ENCODE assay signal across 17 mouse cellular contexts in genomic region chr2:139277571-139277970, GRCm38 (mm10).
A peak's percentile ranks its signal among the peaks of the same experiment; 100 is the strongest.
DNase-seq lines count a peak whose midpoint lies in the region; ATAC-seq lines count a peak whose summit lies in the region.
"Had no signal": no experiment of that assay in that cellular context is flagged by ENCODE, and none has a peak within 500 bp of the region (broad histone marks: within the 10 kb centered on the region; RNA-seq: fewer than 3 reads in every experiment).

No protein-coding gene starts in this region.

- H3K4me3 ChIP-seq in midbrain, embryonic 10.5 days, result no peak overlapping the region
- H3K4me3 ChIP-seq: embryonic facial prominence, embryonic 13.5 days; heart, embryonic 15.5 days; liver, embryonic 13.5 days; neural tube, embryonic 12.5 days had no signal

- no peaks in the 10 kb centered on the region for H3K36me3 ChIP-seq in midbrain, embryonic 10.5 days
- H3K36me3 ChIP-seq: embryonic facial prominence, embryonic 13.5 days; heart, embryonic 15.5 days; liver, embryonic 13.5 days; neural tube, embryonic 12.5 days had no signal

- H3K9me3 ChIP-seq in midbrain, embryonic 10.5 days (replicated peaks), result no peaks in the 10 kb centered on the region
- H3K9me3 ChIP-seq: embryonic facial prominence, embryonic 13.5 days; heart, embryonic 15.5 days; liver, embryonic 13.5 days; neural tube, embryonic 12.5 days had no signal

- peak; percentile 98 for ATAC-seq in cerebellum, adult (ENCODE audit: insufficient number of reproducible peaks, low FRiP score, low TSS enrichment)

- H3K27me3 ChIP-seq in midbrain, embryonic 10.5 days (ENCODE audit: low read depth, poor library complexity, severe bottlenecking), result no peaks in the 10 kb centered on the region
- H3K27me3 ChIP-seq: embryonic facial prominence, embryonic 13.5 days; heart, embryonic 15.5 days; liver, embryonic 13.5 days; neural tube, embryonic 12.5 days had no signal

- WGBS in midbrain, embryonic 10.5 days, result 90% methylated on average over 8 of the region's 8 CpGs

- DNase-seq in cerebellum, adult 18-20 months, result peak; percentile 86 to 94
- DNase-seq in layer of hippocampus, adult 18-20 months (ENCODE audit: low spot score in 2 of 2), result peak; percentile 81 to 89
- peak; percentile 38 for DNase-seq in left cerebral cortex, postnatal 4 days
- no peak for DNase-seq in embryo, embryonic 10 days (ENCODE audit: low spot score)
- no peak for DNase-seq in midbrain, embryonic 10.5 days (ENCODE audit: low spot score)
- DNase-seq in adrenal gland, postnatal 10 days, result no peak
- DNase-seq: adrenal gland, adult 2 months; kidney, adult 9 months; liver, embryonic 13.5 days; lung, postnatal 10 days; midbrain, embryonic 14.5 days; retina, postnatal 1 day had no signal

- no peaks in the 10 kb centered on the region for H3K4me1 ChIP-seq in midbrain, embryonic 10.5 days
- H3K4me1 ChIP-seq: embryonic facial prominence, embryonic 13.5 days; heart, embryonic 15.5 days; liver, embryonic 13.5 days; neural tube, embryonic 12.5 days had no signal

- no peak overlapping the region for H3K27ac ChIP-seq in midbrain, embryonic 10.5 days (replicated peaks)
- H3K27ac ChIP-seq: embryonic facial prominence, embryonic 13.5 days; heart, embryonic 15.5 days; hindbrain, embryonic 14.5 days; liver, embryonic 13.5 days; neural tube, embryonic 12.5 days had no signal

- intact Hi-C loops in left cerebral cortex, postnatal 4 days (cut with DNase I), result no loop called here

Comparison
In these comparisons a context has a peak if more than half of its experiments do, and no peak if none do; other contexts are left out.
1. DNase-seq: peak in cerebellum, adult 18-20 months (2 of 2), layer of hippocampus, adult 18-20 months (2 of 2) and left cerebral cortex, postnatal 4 days (single experiment); none in embryo, embryonic 10 days (single experiment), midbrain, embryonic 10.5 days (single experiment) and adrenal gland, postnatal 10 days (single experiment).